Mouse (Mus musculus) frontal cortex, postnatal 25 days (tissue): ENCODE measurements around the gene Slc39a11.

Source experiments
- DNase-seq, 2 experiments: peaks; one replicate each; pipeline ENCODE4 v3.0.0; 2022; ENCODE audit warnings: low spot score in 2 of 2

The Slc39a11 gene

GRCm38 (mm10) chr11:113350583-113350982 is 299.3 kb downstream of the Slc39a11 start:
- DNase-seq: no peak

GRCm38 (mm10) chr11:113346895-113347514 is 302.9 kb downstream of the Slc39a11 start:
- no peak for DNase-seq

- peak in 1 of 2 experiments; percentile 23 for DNase-seq
Observed at GRCm38 (mm10) chr11:113339770-113340169, 310.1 kb downstream of the Slc39a11 start.

GRCm38 (mm10) chr11:113338581-113338980 is 311.3 kb downstream of the Slc39a11 start:
- DNase-seq: no peak

- no peak for DNase-seq
Observed at GRCm38 (mm10) chr11:113335706-113336105, 314.2 kb downstream of the Slc39a11 start.

GRCm38 (mm10) chr11:113334444-113334881 is 315.4 kb downstream of the Slc39a11 start:
- no peak for DNase-seq

- DNase-seq: no peak
Observed at GRCm38 (mm10) chr11:113333535-113333934, 316.3 kb downstream of the Slc39a11 start.

GRCm38 (mm10) chr11:113330061-113330591 is 319.8 kb downstream of the Slc39a11 start:
- DNase-seq: no peak

- no peak for DNase-seq
Observed at GRCm38 (mm10) chr11:113327499-113328062, 322.3 kb downstream of the Slc39a11 start.

- DNase-seq: peak; percentile 49 to 56
Observed at GRCm38 (mm10) chr11:113326387-113327011, 323.4 kb downstream of the Slc39a11 start.

GRCm38 (mm10) chr11:113321601-113322000 is 328.3 kb downstream of the Slc39a11 start:
- no peak for DNase-seq

- no peak for DNase-seq
Observed at GRCm38 (mm10) chr11:113309265-113309951, 340.5 kb downstream of the Slc39a11 start.

GRCm38 (mm10) chr11:113308256-113308941 is 341.5 kb downstream of the Slc39a11 start:
- no peak for DNase-seq

- DNase-seq: no peak
Observed at GRCm38 (mm10) chr11:113303204-113303603, 346.7 kb downstream of the Slc39a11 start.

- no peak for DNase-seq
Observed at GRCm38 (mm10) chr11:113299492-113299891, 350.4 kb downstream of the Slc39a11 start.

- DNase-seq: peak; percentile 76 to 78
Observed at GRCm38 (mm10) chr11:113297765-113298164, 352.1 kb downstream of the Slc39a11 start.

GRCm38 (mm10) chr11:113296912-113297625 is 352.8 kb downstream of the Slc39a11 start:
- DNase-seq: no peak

- DNase-seq: peak; percentile 59 to 77
Observed at GRCm38 (mm10) chr11:113296162-113296561, 353.7 kb downstream of the Slc39a11 start.

- DNase-seq: no peak
Observed at GRCm38 (mm10) chr11:113294518-113294917, 355.4 kb downstream of the Slc39a11 start.

- no peak for DNase-seq
Observed at GRCm38 (mm10) chr11:113292906-113293614, 356.8 kb downstream of the Slc39a11 start.
